Mouse (Mus musculus): ENCODE data around the gene Mcl1.
"Not testable (repeated sequence)": the region's sequence is repeated elsewhere in the genome, so short reads cannot be mapped to it uniquely, and the experiment has no call there.

Gene Mcl1

DNA sequence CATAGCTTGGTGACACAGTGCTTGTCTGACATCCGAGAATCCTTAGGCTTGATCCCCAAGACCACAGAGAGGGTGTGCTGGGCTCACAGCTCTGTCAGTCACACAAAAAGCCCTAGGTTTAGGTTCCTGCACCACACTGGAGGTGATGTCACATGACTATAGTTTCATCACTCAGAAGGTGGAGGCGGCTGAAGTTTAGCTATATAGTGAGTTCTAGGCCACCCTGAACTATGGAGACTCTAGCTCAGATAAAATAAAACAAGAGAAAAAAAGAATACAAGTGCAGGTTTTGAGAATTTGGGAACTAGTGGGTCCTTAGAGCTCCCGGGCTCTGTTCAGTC, 7.6 kb upstream of the Mcl1 start:
- DNase-seq: no peak

DNA sequence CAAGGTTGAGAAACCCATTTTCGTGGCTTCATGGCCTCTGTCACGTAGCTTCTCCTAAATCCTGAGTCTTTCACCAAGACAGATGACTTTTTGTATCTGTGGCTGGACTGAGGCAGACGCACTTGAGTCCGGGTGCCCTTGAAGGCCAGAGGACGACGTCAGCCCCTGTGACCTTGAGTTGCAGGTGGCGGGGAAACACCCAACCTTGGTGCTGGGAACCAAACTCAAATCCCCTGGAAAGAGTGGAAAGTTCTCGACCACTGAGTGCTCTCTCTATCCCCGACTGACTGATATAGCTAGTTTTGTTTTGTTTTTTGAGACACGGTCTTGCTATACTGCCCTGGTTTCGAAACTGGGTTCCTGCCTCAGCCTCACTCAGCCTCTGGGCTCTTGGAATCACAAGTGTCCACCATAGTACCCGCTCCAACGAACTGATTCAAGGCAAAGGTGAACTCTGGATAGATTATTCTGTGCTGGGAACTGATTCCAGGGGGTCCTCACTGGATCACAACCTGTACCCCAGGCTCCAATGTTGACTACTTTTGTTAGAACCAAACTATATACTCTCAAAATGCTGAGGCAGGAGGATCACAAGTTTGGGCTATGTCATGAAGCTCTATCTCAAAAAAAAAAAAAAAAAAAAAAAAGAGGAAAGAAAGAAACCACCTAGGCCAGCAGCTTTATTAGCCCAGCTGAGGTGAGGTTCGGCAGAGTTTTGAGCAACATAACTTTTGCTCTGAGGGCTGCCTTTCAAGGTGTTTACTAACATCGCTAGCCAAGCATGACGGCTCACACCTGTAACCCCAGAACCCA, 7.0 kb upstream of the Mcl1 start:
- no peak for DNase-seq

DNA sequence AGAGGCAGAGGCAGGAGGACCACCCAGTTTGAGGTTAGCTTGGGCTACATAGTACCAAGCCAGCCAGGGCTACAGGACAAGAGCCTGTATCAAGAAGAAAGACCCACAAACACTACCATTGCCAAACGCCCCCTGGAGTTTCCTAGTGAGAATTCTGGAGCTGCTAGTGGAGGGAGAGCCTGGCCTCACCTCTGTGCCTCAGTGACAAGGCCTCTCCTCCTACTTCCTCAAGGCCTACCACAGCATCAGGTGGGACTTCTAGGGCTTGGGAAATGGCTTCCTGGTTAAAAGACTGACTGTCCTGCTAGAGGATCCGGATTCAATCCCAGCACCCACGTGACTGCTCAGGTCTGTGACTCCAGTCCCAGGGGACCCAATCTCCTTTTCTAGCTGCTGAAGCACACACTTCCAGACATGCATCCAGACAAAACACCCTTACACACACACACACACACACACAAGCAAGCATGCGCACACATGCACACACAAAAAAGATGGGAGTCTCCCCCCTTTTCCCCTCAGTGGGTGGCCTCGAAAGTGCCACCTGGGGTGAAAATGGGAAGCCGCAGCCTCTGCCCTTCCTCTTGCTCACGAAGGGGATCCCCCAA, 6.3 kb upstream of the Mcl1 start:
- no peak for DNase-seq

DNA sequence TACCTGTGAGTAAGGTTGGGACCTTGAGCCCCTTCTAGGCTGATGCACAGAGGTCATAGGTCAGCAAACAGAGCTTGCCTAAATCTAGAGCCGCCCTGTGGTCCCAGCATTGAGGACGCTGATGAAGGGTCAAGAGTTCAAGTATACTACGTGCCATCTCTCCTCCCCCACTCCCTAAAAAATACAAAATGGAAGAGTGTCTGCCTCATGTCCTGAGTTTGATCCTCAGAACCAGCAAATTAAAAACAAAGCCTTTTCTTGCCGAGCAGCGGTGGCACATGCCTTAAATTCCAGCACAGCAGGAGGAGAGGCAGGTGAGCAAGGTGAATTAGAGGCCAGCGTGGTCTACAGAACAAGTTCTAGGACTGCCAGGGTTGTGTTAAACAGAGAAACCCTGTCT, 5.7 kb upstream of the Mcl1 start:
- DNase-seq: no peak

DNA sequence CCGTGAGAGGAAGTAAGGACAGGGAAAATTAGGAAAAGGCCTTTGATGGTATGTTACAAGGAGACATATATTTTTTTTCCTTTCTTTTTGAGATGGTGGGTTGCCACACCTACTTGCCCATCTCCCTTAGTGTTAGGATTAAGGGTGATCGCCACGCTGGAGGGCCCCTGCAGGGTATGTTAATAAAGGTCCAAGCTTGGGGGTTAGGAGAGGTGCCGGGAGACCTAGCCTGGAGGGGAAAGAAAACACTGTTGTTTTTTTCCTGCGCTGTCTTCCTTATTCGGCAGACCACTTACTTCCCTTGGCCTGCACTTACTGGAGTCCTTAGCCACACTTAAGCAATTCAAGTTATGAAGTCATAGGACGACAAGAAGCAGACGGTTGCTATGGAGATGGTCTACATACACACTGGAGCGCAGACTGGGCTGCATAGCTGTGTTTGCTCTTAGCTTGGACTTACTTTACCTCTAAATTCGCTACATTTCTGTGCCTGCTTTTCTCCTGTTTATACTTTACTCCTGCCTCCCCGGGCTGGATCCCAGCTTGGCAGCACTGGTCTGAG, 5.0 kb upstream of the Mcl1 start:
- no peak for DNase-seq

DNA sequence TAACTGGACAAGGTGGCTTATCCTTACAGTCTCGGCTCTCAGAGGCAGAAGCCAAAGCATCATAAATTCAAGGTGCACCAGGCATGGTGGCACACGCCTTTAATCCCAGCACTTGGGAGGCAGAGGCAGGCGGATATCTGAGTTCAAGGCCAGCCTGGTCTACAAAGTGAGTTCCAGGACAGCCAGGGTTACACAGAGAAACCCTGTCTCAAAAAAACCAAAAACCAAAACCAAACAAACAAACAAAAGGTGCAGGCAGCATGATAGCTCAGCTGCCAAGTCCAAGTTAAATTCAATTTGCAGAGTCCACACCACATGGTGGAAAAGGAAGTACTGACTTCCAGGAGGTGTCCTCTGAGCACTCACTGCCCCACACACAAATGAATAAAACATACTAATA, 4.2 kb upstream of the Mcl1 start:
- not testable (repeated sequence) for DNase-seq

DNA sequence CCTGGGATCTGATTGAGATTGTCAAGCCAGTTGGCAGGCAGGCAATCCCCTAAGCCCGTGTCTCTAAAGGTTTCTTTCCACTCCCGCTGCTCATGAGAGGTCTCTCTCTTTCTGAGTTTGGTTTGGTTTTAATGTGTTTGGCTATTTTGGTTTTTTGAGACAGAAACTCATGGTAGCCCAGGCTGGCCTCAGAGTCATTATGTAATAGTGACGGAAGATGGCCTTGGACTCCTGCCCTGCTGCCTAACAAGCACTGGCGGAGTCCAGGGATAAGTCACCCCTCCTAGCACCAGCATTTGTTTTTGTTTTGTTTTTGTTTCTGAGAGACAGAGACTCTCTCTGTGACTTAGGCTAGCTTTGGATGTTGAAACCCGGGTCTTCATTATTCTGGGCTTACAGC, 3.2 kb upstream of the Mcl1 start:
- no peak for DNase-seq

DNA sequence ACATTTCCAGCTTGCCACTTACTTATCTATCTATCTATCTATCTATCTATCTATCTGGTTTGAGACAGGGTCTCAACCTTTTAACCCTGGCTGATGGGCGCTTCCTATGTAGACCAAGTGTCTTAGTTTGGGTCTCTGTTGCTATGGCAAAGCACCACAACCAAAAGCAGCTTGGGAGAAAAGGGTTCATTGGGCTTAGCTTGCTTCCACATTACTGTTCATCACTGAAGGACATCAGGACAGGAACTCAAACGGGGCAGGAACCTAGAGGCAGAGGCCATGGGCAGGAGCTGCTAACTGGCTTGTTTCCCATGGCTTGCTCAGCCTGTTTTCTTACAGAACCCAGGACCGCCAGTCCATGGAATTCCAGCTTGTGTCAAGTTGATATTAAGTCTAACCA, 1.5 kb upstream of the Mcl1 start:
- DNase-seq: no peak

DNA sequence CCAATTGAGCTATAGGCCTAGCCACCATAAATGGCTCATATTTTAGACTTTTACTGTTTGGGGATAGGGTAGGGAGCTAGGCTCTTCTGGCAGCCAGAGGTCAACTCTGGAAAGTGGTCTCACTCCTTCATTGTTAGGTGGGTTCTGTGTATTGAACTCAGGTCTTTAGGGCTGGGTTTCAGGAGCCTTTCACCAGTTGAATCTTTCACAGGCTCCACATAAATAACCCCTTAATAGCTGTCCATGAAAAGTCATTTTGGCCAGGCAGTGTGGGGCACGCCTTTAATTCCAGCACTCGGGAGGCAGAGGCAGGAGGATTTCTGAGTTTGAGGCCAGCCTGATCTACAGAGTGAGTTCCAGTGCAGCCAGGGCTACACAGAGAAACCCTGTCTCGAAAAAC, 877 bp upstream of the Mcl1 start:
- DNase-seq: no peak

DNA sequence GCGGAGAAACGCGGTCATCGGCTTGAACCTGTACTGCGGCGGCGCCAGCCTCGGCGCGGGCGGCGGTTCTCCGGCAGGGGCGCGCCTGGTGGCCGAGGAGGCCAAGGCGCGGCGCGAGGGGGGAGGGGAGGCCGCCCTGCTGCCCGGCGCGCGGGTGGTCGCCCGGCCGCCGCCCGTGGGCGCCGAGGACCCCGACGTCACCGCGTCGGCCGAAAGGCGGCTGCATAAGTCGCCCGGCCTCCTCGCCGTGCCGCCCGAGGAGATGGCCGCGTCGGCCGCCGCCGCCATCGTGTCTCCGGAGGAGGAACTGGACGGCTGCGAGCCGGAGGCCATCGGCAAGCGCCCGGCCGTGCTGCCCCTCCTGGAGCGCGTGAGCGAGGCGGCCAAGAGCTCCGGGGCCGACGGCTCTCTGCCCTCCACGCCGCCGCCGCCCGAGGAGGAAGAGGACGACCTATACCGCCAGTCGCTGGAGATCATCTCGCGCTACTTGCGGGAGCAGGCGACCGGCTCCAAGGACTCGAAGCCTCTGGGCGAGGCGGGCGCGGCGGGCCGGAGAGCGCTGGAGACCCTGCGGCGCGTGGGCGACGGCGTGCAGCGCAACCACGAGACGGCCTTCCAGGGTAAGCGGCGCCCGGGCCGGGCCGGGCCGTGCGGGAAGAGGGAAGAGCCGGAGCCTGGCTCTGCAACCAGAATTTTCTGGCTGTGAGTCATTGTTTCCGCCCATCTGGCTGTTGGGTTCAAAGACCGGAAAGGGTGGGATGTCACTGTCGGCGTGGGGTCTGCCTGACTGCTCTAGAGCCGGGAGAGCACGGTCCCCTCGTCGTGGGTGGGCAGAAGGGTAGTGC, 502 bp downstream of the Mcl1 start:
- peak; percentile 87 for DNase-seq

DNA sequence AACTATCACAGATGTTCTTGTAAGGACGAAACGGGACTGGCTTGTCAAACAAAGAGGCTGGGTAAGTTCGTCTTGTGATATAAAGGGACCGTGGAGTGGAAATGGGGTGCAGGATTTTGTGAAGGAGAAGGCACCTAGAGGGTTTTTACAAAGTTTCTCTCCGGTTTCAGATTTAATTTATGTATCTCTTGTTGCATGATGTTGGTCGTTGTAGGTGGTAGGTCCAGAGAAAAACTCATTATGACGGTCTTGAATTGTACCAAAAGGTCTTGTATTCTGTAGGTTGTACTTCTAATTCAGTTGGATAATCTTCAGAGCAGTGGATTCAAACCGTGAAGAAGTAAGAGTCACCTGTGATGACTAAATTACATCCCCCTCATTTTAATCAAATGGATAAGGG, 1.4 kb downstream of the Mcl1 start:
- no peak for DNase-seq

DNA sequence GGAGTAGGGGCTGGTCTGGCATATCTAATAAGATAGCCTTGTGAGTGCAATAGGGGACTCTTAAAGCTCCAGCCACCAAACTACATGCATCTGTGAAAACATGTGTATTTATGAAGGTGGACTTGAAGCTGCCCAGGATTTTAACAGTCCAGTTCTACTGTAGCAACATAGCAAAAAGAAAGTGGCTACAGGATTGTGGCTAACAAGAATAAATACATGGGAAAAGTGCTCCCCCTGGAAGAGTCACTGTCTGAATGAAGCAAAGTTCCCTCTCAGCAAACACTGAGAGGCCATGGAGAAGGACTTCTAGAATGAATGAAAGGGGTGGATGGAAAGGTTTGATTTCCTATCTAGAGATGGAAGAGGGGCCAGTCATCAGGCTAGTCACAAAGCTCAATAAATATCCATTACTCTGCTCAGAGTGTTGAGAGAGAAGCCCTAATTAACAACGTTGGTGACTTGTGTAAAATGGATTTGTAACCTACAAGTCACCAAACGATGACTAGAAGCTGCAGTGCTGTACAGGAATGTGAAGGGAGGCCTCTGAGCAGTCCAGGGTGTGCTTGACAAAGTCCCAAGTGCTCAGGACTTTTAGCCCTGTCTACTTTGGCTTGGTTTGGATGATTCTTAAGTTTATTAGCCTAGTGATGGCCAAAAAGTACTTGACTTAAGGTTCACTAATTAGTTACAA, 2.3 kb downstream of the Mcl1 start:
- no peak for DNase-seq

DNA sequence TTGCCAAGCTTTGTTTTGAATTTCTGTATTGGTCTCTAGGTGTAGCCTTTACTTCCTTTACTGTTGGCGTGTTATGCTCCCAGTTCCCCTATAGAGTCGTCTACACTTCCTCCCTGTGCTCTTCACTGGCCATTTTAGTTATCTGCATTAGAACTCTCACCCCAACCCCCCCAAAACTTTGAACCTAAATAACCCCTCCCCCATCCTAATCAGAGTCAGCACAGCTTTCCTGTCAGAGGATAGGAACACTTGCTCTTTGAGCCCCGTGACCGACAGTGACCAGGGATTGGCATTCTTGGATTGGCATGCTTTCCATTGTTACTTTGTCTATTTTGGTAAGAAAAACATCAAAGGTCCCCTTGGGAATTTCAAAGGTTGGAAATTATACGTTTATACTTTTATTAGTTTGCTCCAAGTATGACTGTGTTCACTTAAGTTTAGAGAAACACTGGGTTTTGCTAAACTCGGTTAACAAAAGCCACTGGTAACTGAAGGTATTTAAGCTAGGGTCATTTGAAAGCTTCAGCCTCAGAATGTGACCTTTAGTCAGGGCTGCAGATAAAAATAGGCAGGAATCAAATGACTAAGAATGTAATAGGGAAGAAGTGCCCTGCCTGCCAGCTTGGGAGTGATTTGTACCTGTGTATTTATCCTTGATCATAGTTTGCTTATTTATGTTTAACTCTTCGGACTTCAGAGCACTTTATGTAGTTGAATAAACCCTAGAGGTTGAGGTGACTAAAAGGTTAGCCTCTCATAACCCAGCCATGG, 3.5 kb downstream of the Mcl1 start:
- no peak for DNase-seq

DNA sequence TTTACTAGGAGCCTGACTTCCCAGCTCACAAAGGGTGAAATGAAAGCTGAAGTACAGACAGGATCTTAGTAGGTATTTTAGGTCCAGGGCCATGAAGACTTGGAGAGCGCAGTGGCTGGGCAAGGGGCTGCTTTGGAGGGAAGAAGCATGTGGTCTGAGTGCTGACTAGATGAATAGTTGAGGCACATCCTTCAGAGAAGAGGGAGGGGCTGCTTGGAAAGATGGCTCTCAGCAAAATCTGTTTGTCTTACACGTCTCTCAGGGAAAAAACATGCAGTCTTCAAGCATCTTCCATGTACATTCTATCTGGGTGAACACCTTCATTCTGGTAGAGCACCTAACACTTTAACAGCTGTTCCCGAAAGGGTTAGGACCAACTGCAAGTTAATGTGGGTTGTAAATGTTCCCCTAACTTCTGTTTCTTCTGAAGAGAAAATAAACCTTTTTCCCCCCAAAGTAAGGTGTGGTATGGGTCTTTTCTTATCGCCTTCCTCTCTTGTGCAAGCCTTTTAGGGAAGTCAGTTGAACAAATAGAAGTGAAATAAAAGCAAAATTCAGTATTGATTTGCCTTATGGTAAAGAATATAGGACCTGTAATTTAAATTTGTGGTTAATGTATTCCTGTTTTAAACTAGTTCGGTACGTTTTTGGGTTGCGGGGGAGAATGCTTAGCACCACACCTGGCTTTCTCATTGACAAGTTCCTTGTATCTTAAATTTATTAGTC, 4.3 kb downstream of the Mcl1 start:
- no peak for DNase-seq

DNA sequence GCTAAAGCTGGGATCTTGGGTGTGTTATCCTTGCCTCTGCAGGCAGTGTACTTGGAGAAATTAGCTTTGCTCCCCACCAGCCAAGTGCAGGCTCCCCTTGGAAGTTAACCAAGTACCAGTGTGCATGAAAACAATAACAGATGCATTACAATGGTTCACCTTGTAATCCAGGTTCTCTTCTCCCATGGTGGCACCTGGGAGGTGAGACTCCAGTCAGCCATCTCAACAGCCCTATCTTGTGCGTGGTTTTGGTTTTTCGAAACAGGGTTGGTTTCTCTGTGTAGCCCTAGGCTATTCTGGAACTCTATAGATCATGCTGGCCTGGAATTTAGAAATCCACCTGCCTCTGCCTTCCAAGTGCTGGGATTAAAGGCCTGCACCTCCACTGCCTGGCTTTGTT, 4.9 kb downstream of the Mcl1 start:
- no peak for DNase-seq

DNA sequence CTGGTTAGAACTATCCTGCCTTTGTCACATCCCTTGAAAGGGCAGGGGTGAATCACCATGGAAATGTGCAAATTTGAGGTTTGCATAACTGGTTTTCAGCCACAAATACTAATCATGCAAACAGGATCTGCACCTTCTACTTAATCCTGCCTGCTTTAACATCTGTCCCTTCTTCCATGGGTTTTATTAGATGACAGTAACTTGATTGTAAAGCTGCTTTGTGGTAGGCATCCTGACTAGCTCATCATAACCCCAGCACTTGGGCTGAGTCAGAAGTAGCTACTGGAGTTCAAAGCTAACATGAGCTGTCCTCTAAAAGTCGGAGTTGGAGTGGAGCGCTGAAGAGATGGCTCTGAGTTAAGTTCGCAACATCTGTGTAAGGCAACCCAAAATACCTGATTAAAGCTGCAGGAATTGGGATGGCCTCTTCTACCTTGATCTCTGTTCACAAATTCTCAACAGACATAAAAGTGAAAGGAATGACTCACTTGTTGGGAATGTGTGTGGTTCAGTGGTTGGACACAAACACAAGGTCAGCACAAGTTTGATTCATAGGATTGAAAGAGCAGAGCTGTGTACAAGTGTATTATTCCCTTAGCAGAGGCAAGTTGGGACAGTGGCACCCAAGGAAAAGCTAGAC, 5.5 kb downstream of the Mcl1 start:
- DNase-seq: no peak

DNA sequence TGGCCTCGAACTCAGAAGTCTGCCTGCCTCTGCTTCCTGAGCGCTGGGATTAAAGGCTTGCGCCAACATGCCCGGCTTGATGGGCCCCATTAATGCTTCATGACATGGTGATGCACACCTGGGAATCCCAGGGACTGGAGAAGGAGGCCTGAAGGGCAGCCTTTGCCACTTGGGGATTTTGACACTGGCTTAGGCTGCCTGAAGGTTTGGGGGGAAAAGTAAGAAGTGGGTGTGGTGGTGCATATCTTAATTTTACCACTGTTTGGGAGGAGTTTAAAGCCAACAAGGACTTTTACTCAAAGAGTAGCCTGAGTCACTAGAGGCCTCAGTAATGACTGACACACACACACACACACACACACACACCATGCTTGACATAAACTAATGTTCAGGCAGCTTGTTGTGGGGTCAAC, 6.4 kb downstream of the Mcl1 start:
- DNase-seq: no peak

DNA sequence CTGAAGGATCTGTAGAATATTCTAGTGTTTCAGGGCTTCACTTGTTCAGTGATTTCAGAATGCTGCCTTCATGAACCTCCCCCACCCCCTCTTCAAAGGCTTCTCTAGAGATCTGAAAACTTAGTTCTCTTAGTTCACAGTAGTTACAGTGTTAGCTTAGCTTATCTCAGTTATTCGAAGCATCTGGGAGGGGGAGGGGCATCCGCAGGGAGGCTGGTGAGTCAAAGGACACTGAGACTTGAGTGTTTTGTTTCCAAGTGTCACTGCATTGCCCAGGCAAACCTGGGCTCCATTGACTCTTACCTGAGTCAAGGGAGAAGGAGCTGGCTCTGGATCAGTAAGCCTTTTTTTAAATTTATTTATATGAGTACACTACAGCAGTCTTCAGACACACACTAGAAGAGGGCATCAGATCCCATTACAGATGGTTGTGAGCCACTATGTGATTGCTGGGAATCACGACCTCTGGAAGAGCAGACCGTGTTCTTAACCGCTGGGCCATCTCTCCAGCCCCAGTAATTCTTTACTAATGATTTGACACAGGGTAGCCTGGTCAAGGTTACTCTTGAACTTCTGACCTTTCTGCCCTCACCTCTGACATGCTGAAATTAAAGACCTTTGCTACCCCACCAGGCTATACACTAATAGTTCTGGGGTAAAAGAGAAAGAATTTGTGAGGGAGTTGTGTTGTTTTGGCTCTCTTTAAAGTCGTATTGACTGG, 7.7 kb downstream of the Mcl1 start:
- peak; percentile 75 for DNase-seq

DNA sequence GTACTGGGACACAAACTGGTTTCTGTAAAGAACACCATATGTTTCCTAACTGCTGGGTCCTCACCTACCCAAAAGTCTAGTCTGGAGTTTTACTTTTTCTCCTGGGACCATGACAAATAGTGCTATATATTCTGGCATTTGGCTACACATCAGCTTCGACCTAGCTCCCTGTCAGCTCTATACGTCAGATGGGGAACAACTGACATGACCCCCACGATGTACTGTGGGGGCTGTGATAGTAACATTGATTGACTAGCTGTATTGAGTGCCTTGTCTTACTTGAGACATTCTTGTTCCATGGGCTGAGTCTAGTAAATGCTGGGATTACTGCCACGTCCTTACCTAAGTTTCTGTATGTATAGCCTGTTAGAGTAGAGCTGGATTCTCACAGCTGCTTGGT, 8.9 kb downstream of the Mcl1 start:
- DNase-seq: no peak

DNA sequence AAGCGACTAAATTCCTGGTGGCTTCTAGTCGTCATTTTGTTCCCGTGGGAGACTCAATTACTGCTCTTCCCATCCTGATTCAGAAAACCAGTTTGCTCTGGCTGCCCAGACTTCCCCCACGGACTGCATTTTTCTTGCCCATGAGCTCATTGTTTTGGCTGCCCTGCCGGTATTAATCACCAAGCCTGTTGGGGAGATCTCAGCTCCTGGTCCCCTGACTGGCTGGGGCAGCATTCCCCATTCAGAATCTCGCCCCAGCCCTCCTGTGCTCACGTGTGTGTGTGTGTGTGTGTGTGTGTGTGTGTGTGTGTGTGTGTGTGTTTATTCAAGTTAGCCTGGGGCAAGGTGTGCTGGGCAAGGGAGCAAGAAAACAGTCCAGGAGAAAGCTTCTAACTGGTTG, 9.4 kb downstream of the Mcl1 start:
- DNase-seq: peak; percentile 82

Measured in kidney, postnatal 14 days (tissue).